Mouse (Mus musculus) E14TG2a.4 (cell line): ENCODE measurements around the gene Hsd17b7.

Experiments
- H3K27me3 ChIP-seq: 2 replicates; pipeline ENCODE4 v1.6.1; 2014; ENCODE audit warnings: low read length, control low read depth; ENCODE audit not compliant: insufficient read depth
- H3K36me3 ChIP-seq: 2 replicates; pipeline ENCODE4 v1.6.1; 2014; ENCODE audit warnings: low read length, control low read depth; ENCODE audit not compliant: insufficient read depth
- H3K4me1 ChIP-seq: replicated peaks from 2 replicates; pipeline ENCODE4 v1.6.1; 2014; ENCODE audit warnings: low read depth, low read length, control low read depth
- H3K4me3 ChIP-seq: replicated peaks from 2 replicates; pipeline ENCODE4 v1.5.1; 2014; ENCODE audit warnings: mild to moderate bottlenecking, low read length
- H3K9me3 ChIP-seq: 2 replicates; pipeline ENCODE4 v1.6.1; 2014; ENCODE audit warnings: low read length, control low read depth
- CTCF ChIP-seq: conservative IDR thresholded peaks from 2 replicates; pipeline ENCODE4 v1.5.1; 2014; ENCODE audit warnings: low read length
- NANOG ChIP-seq: IDR thresholded peaks from 2 replicates; pipeline ENCODE4 v1.6.1; 2014; ENCODE audit warnings: borderline replicate concordance, low read length, mixed read lengths
- POU5F1 ChIP-seq: IDR thresholded peaks from 2 replicates; pipeline ENCODE4 v1.6.1; 2014; ENCODE audit warnings: low read length, borderline replicate concordance

The Hsd17b7 gene

DNA sequence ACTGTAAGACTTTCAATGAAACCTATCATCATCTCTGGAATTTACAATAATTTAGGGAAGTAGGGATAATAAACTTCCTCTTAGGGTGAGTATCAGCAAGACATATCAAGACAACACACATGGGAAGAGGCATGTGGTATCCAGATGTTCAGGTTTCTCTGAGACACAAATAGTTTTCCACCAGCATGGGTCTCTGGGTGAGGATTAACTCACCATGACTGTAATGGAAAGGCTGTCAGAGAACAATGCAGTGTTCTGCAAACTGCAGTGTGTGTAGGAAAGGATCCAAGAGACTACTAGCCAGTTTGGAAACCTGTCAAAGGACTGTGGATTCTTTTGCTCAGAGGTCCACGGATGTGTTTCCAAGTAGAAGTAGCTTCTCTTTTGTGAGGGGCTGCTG lies 17.1 kb upstream of the Hsd17b7 start:
- no peaks in the 10 kb centered on the region for H3K27me3 ChIP-seq
- no peaks in the 10 kb centered on the region for H3K4me1 ChIP-seq
- H3K36me3 ChIP-seq = no peaks in the 10 kb centered on the region
- H3K9me3 ChIP-seq = peaks cover 10% of the 10 kb centered on the region
- TF ChIP-seq NANOG = no peak
- no peak overlapping the region for H3K4me3 ChIP-seq

DNA sequence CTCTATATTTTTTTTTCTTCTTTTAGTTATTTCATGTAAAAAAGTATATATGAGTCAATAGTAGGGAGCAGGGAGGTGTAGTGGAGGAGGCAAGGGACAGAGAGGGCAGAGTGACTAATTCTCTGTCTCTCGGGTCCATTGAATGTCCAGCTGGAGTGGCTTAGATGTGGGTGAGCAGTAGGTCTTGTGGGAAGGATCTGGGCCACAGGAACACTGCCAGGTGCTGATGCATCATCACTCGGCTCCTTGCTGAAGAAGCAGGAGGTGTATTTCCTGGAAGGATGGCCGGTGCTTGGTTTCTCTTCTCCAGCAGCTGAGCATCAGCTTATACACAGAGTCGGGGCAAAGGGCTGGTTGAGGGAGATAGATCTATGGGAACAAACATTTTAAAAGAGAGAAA lies 8.6 kb upstream of the Hsd17b7 start:
- Histone ChIP-seq H3K9me3 (no peaks in the 10 kb centered on the region), H3K27me3 (0 out of 2 replicates have a peak, but pooled peaks cover 2% of the 10 kb centered on the region), H3K36me3 (no peaks in the 10 kb centered on the region), H3K4me1 (no peaks in the 10 kb centered on the region), H3K4me3 (no peak overlapping the region)
- TF ChIP-seq POU5F1 = no peak

DNA sequence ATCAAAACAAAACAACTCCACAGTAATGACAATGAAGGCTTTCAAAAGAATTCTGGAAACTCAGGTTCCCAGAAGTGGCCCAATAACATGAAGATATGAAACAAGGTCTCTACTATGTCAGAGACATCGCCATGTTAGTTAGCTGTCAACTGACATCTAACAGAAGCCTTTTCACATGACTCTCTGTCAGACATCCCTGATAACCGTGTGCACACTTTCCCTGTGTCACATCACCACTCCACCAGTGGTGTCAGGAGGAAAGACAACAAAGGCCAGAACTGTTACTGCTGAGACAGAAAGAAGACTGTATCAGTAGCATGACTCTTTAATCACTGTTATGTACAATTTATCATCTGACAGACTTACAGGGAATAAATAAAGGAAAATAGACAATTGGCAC lies 3.0 kb upstream of the Hsd17b7 start:
- Histone ChIP-seq H3K4me3 (no peak overlapping the region), H3K9me3 (no peaks in the 10 kb centered on the region), H3K4me1 (peaks cover 15% of the 10 kb centered on the region), H3K36me3 (peaks cover 5% of the 10 kb centered on the region), H3K27me3 (no peaks in the 10 kb centered on the region)
- no peak for TF ChIP-seq CTCF
- no peak for TF ChIP-seq NANOG
- no peak for TF ChIP-seq POU5F1

DNA sequence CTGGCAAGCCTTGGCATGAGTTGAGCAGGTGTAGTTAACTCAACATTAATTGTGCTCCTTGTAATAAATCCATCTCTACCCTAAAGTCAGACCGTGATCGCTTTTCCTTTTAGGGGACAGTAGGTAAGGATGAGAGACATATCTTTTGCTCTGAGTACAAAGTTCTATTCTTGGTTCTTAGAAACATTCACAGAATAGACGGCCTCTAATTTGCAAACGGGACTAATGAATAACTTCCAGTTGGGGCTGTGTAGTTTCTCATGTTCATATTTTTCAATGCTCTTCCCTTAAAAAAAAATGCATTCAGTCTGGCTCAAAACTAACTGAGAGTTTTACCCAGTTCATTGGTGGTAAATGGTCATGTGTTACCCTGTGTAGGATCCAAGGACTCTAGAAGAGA lies 1.9 kb upstream of the Hsd17b7 start:
- Histone ChIP-seq H3K4me3 (no peak overlapping the region), H3K9me3 (no peaks in the 10 kb centered on the region), H3K4me1 (peaks cover 15% of the 10 kb centered on the region), H3K27me3 (no peaks in the 10 kb centered on the region), H3K36me3 (peaks cover 15% of the 10 kb centered on the region)
- TF ChIP-seq POU5F1 (no peak), NANOG (no peak), CTCF (no peak)

DNA sequence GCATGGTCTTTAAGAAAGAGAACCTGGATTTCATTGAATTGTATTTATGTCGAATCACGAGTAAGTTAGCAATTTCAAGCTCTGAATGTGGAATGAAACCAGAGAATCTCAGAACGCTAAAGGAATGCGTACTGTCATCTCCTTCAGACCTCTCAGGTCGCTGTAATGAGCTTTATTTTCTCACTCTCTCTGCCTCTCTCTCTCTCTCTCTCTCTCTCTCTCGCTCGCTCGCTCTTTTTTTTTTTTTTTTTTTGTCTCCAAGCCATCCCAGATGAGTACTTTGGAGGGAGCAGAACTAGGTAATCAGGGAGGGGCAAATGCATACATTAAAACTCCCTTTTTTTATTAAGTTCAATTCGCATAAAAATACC lies 460 bp upstream of the Hsd17b7 start:
- Histone ChIP-seq H3K4me3 (peak overlapping the region; percentile 86), H3K27me3 (no peaks in the 10 kb centered on the region), H3K36me3 (peaks cover 30% of the 10 kb centered on the region), H3K4me1 (peaks cover 15% of the 10 kb centered on the region), H3K9me3 (no peaks in the 10 kb centered on the region)
- TF ChIP-seq CTCF (no peak), NANOG (no peak), POU5F1 (no peak)

DNA sequence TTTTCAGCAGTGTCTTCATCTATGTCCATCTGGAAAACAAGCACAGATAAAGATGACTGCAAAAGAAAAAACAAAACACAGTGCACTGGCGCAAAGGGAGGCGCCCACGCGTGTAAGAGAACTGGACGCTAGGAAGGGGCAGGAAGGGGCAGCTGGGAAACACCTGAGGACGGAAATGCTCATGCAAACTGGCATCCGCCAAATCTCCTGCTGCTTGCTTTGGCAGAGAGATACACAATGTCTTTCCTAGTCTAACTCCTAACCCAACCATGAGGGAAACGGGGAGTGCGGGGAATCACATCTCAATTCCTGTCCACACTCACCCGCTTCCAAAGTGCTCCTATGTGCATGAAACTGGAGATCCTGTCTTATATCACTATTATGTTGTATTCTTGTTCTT lies 15.9 kb downstream of the Hsd17b7 start:
- Histone ChIP-seq H3K36me3 (peaks cover 50% of the 10 kb centered on the region), H3K27me3 (no peaks in the 10 kb centered on the region), H3K4me3 (no peak overlapping the region), H3K9me3 (no peaks in the 10 kb centered on the region), H3K4me1 (no peaks in the 10 kb centered on the region)
- TF ChIP-seq POU5F1 (no peak), NANOG (no peak), CTCF (no peak)

DNA sequence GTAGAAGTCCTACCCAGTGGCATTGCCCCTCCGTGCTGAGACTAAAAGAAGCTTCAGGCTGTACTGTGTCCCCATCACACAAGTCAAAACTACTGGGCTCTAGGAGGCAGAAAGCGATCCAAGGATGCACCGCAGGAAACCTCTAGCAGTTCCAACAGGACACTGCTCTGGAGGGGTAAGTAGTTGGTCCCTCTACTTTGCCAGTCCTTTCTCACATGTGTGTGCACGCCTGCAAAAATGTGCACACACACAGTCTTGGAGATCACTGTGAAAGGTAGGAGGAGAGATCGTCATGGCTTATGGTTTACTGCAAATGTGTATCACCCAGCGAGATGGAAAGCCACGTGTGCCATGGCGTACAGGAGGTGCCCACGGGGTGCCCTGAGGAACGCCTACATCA lies 16.4 kb downstream of the Hsd17b7 start:
- Histone ChIP-seq H3K36me3 (peaks cover 45% of the 10 kb centered on the region), H3K4me1 (no peaks in the 10 kb centered on the region), H3K27me3 (no peaks in the 10 kb centered on the region), H3K4me3 (no peak overlapping the region), H3K9me3 (no peaks in the 10 kb centered on the region)
- TF ChIP-seq POU5F1 (no peak), NANOG (no peak), CTCF (no peak)

DNA sequence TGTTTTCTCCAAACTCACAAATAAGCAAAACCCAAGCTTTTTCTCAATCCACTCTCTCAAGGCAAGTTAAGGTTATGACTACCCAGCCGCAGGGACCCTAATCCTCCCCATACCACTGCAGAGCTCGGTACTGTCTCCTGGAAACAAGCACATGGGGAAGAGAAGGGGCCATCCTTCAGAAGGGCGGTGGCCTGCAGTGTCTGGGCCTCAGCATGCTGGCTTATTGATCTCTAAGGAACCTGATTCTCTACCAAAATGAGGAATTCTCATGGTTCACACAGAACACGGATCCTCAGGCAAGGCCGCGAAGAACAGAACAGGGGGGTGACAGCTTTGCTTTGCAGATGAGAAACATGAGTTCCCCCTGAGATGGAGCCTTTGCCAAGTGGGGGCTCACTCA lies 17.5 kb downstream of the Hsd17b7 start:
- Histone ChIP-seq H3K4me1 (no peaks in the 10 kb centered on the region), H3K27me3 (no peaks in the 10 kb centered on the region), H3K4me3 (no peak overlapping the region), H3K9me3 (no peaks in the 10 kb centered on the region), H3K36me3 (peaks cover 39% of the 10 kb centered on the region)
- TF ChIP-seq POU5F1 (no peak), NANOG (no peak), CTCF (no peak)

DNA sequence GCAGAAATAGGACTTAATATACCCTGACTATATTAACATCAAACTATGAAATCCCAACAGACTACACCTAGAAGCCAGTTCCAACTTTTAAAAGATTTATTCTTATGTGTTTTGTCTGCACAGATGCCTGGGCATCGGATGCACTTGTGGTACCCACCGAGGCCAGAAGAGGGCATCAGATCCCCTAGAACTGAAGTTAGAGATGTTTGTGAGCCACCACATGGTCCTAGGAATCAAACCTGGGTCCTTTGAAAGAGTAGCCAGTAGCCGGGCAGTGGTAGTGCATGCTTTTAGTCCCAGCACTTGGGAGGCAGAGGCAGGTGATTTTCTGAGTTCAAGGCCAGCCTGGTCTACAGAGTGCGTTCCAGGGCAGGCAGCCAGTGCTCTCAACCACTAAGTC lies 18.4 kb downstream of the Hsd17b7 start:
- Histone ChIP-seq H3K27me3 (no peaks in the 10 kb centered on the region), H3K9me3 (no peaks in the 10 kb centered on the region), H3K4me3 (no peak overlapping the region), H3K36me3 (peaks cover 30% of the 10 kb centered on the region), H3K4me1 (no peaks in the 10 kb centered on the region)
- no peak for TF ChIP-seq POU5F1
- peak; percentile 50 for TF ChIP-seq CTCF
- TF ChIP-seq NANOG = no peak

DNA sequence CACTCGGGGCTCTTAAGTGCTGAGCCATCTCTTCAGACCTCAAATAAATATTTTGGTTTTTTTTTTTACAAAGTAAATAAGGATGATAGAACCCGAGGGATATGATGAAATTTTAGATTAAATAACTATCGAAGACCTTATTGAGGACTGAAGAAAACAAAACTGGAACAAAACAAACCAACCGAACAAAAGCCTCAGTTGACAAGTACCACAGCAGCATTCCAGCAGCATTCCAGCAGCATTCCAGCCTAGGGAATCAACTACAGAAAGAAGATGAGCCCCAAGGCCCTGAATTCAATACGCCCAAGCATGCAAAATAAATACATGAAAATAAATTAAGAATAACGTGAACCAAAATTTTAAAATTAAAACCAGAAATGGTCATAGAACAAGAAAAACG lies 19.1 kb downstream of the Hsd17b7 start:
- Histone ChIP-seq H3K4me3 (no peak overlapping the region), H3K27me3 (no peaks in the 10 kb centered on the region), H3K4me1 (no peaks in the 10 kb centered on the region), H3K9me3 (no peaks in the 10 kb centered on the region), H3K36me3 (peaks cover 24% of the 10 kb centered on the region)
- no peak for TF ChIP-seq NANOG
- no peak for TF ChIP-seq POU5F1
- no peak for TF ChIP-seq CTCF
